Mouse (Mus musculus) B cell, adult 2 months (primary cell): ENCODE results near the gene Mt2.
A peak's percentile ranks its signal among the peaks of the same experiment; 100 is the strongest.
"Not testable (repeated sequence)": the region's sequence is repeated elsewhere in the genome, so short reads cannot be mapped to it uniquely, and the experiment has no call there.

Experiments
- DNase-seq, 2 experiments: peaks; one replicate each; pipeline ENCODE4 v3.0.0; 2022

Mt2 gene

GRCm38 (mm10) chr8:94172075-94172808 is at the start of gene Mt2:
Mt2 (plus strand) TSS chr8:94172664.
- DNase-seq = peak; percentile 23 to 33

- no peak for DNase-seq
Observed at GRCm38 (mm10) chr8:94122711-94123468, 49.6 kb upstream of the Mt2 start.

DNA sequence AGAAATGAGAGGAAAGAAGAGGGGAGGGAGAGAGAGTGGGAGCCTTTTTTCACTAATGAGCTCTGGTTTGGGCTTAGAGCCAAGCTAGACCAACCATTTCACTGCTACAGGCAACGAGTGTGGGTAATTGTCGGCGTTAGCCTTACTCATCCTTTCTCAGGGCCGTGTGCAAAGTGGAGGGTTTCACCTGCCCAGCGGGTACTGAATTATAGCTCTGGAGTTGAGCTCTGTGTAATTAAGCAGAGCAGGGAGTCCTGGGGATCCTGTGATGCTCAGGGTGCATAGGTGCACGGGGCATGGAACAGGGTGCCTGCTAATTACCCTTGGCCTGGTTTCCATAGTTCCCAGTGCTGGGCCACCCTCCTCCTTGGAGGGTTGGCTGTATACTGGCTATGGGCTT is 44.8 kb upstream of the Mt2 start:
- DNase-seq = no peak

GRCm38 (mm10) chr8:94129133-94129789 is 43.2 kb upstream of the Mt2 start:
- DNase-seq = no peak

- no peak for DNase-seq
Observed at GRCm38 (mm10) chr8:94130126-94130525, 42.3 kb upstream of the Mt2 start.

DNA sequence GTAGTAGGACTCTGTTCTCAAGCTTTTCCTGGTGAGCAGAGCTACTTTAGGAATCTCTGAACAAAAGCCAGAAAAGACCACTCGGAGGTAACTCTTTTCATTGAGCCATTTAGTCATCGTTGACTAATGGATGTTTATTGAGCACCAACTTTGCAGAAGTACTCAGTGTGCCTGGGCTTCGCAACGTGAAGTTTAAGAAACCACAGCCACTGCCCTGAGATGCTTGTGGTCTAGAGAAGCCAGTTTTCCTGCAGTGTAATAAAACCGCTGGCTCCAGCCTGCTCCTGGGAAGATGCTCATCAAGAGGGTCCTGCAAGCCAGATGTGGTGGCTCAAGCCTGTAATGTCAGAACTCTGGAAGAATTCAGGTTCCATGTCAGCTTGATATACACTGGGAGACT is 40.4 kb upstream of the Mt2 start:
- DNase-seq = no peak

DNA sequence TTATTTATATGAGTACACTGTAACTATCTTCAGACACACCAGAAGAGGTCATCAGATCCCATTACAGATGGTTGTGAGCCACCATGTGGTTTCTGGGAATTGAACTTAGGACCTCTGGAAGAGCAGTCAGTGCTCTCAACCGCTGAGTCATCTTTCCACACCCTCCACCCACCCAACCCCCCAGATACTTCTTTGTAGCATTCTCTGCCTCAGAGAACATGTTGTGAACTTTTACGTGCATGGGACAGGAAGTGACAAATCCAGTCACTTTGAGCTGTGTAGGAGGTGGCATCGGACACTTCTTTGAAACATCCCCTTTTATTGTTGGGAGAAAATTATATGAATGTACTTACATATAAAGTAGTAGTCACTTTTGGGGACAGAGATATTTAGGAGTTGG is 37.9 kb upstream of the Mt2 start:
- DNase-seq = not testable (repeated sequence)

GRCm38 (mm10) chr8:94135556-94135955 is 36.9 kb upstream of the Mt2 start:
- DNase-seq = no peak

DNA sequence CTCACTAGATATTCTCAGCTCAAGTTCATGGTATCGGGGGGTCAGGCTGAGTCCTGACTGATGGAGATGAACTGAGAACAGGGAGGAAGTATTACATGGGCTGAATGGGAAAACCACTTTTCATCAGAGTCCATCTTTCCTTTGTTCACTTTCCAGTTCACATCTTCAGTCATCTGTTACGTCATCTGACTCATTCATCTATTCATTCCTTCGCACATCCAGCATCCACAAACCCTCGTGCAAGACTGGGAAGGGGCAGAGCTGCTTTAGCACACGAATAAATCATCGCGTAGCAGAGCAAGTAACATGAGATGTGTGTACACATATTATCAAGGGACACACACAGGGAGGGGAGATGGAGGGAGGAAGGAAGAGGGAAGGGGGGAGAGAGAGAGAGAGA is 36.3 kb upstream of the Mt2 start:
- DNase-seq = no peak

GRCm38 (mm10) chr8:94136933-94137332 is 35.5 kb upstream of the Mt2 start, which contains the start of gene Mt4:
Mt4 (plus strand) TSS chr8:94137197.
- no peak for DNase-seq

DNA sequence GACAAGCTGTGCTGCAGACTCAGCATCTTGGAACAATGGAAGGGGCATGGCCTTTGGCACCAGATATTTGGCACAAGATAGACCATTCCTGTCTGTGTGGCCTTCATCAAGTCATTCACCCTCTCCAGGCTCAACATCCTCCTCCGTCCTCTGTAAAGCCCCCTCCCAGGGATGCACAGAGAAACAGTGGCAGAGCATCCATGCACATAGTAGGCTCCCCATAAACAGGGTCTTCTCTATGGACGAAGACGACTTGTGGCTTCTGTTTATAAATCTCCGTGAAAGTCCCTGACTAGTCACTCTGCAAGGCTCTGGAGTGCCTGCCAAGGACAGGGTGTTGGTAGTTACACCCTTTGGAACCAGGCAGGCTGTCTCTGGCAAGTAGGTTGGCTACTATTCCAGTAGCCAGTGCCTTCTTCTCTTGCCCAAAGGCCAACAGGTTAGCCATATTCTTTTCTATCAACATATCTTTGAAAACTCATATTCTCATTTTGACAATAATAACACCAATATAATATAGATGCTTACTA is 32.1 kb upstream of the Mt2 start:
- DNase-seq = no peak

GRCm38 (mm10) chr8:94148236-94148635 is 24.2 kb upstream of the Mt2 start:
- no peak for DNase-seq

- no peak for DNase-seq
Observed at GRCm38 (mm10) chr8:94150925-94151324, 21.5 kb upstream of the Mt2 start.

DNA sequence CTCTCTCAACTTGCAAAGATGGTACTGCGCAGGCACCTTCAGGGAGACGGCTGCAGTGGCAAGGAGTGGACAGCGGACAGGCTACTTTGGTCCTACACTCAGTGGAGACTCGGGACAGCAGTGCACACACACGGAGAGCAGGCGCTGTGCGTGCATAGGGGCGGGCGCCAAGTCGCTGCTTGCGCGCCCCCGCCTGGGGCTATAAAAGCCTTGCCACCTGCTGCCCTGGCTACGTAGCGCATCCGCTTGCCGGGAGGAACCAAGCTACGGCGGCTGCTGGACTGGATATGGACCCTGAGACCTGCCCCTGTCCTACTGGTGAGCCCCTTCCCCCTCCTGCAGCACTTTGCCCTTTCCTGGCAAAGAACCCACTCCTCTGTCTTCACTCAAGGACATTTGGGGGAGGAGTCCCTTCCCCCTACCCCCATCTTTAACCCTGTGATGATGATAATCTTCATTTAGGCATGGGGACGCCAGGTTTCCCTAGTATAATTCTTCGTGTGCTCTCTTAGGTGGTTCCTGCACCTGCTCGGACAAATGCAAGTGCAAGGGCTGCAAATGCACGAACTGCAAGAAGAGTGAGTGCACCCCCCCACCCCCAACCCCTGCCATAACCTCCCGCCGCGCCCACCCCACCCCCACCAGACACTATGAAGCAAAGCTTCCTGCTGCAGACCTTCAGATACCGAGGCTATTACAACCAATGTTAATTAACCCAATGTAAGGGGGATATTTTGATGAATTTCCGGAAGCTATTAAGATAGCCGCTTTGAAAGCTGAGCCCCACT is 19.8 kb upstream of the Mt2 start, which contains the start of gene Mt3:
TSS of gene Mt3 (plus strand) at position 95 of the 788 bp plus-strand sequence.
- DNase-seq = no peak

DNA sequence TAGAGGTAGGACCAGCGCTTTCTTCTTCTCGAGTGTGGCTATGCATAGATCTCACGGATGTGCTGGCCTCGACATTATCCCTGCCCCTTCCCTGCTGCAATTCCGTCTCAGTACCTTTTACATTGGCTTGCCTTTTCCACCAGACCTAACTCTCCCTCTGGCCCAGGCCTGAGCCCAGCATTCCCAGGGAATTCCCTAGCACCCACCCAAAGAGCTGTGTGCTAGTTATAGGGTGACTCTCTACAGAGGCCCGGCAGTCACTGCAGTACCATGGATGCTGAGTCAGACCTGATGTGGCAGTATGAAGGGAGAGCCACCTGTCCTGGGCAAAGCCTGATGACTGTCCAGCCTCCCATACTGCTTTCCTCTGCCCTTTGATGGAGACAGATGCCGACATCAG is 19.0 kb upstream of the Mt2 start:
- DNase-seq = no peak

GRCm38 (mm10) chr8:94154537-94154936 is 17.9 kb upstream of the Mt2 start:
- no peak for DNase-seq

- no peak for DNase-seq
Observed at GRCm38 (mm10) chr8:94156092-94156491, 16.4 kb upstream of the Mt2 start.

GRCm38 (mm10) chr8:94165772-94166171 is 6.7 kb upstream of the Mt2 start:
- DNase-seq = not testable (repeated sequence)

DNA sequence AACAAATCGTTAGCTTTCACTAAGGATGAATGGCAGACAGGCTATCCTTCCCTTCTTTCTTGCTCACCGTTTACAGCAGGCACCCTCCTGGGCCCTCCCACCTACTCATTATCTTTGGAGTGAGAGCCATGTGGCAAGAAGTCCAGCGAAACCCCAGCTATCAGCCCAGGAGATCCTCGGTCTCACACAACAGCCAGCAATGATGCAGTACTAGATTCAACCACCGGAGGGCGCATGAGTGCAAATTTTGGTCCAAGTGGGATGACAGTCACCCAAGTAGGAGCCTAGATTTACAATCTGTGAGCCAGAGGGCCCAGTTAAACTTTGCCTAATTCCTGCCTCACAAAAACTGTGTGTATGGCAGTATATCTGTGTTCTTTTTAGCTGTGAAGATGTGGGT is 5.2 kb upstream of the Mt2 start:
- DNase-seq = peak; percentile 91 to 92

DNA sequence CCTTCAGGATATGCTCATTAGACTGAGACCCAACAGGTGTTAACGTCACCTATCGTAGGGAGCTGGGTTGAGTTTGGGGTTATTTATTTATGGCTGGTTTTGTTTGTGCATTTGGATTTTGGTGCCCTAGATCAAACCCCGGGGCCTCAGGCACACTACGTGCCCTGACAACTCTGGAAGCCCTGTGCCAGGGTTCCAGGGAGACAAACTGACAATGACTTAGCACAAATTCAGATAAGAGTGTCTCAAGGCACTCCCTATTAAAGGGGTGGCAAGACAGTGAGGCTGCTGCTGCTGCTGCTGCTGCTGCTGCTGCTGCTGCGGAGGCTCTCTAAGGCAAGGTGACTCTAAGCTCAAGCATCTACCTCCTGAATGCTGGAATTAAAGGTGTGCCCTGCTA is 2.9 kb upstream of the Mt2 start:
- no peak for DNase-seq

- no peak for DNase-seq
Observed at GRCm38 (mm10) chr8:94171321-94171755, 1.1 kb upstream of the Mt2 start.
